Mouse (Mus musculus) midbrain, embryonic 11.5 days (tissue): ENCODE measurements around the gene Gpr174. TPM values are rescaled to one million over a fixed set of nuclear protein-coding genes. Genes with fewer than 3 reads are reported as not detected.

Experiments used
- ATAC-seq: fragments of 200-750 bp; cut with Nextera tagmentation; 2 replicates; pipeline ENCODE4 v1.8.0; 2017; ENCODE audit warnings: moderate TSS enrichment, moderate library complexity; ENCODE audit not compliant: low FRiP score
- DNase-seq: peaks from one replicate; pipeline ENCODE4 v3.0.0; 2015; ENCODE audit warnings: low spot score; ENCODE audit errors: missing footprints
- H3K27ac ChIP-seq: fragments of 300-500 bp; sonication (generic); 2 replicates; pipeline ENCODE4 v1.5.1; 2014; ENCODE audit warnings: low read depth, low read length
- H3K27me3 ChIP-seq: fragments of 300-500 bp; sonication (generic); 2 replicates; pipeline ENCODE4 v1.6.1; 2014; ENCODE audit warnings: mild to moderate bottlenecking, low read length, moderate library complexity, mixed read lengths; ENCODE audit not compliant: control insufficient read depth, insufficient read depth
- H3K36me3 ChIP-seq: fragments of 300-500 bp; sonication (generic); 2 replicates; pipeline ENCODE4 v1.6.1; 2014; ENCODE audit warnings: mild to moderate bottlenecking, low read length, moderate library complexity, mixed read lengths; ENCODE audit not compliant: control insufficient read depth, insufficient read depth
- H3K4me1 ChIP-seq: fragments of 300-500 bp; sonication (generic); 2 replicates; pipeline ENCODE4 v1.6.1; 2014; ENCODE audit warnings: low read length; ENCODE audit not compliant: control insufficient read depth, insufficient read depth
- H3K4me2 ChIP-seq: fragments of 300-500 bp; sonication (generic); 2 replicates; pipeline ENCODE4 v1.6.1; 2014; ENCODE audit warnings: mild to moderate bottlenecking, moderate library complexity
- H3K4me3 ChIP-seq: fragments of 300-500 bp; sonication (generic); 2 replicates; pipeline ENCODE4 v1.5.1; 2014; ENCODE audit warnings: low read depth, low read length
- H3K9ac ChIP-seq: fragments of 300-500 bp; sonication (generic); 2 replicates; pipeline ENCODE4 v1.6.1; 2014; ENCODE audit warnings: low read length
- H3K9me3 ChIP-seq: fragments of 300-500 bp; sonication (generic); 2 replicates; pipeline ENCODE4 v1.6.1; 2016; ENCODE audit warnings: low read length; ENCODE audit not compliant: control insufficient read depth
- WGBS: fragments of 180-500 bp; shearing (Covaris S2); extraction: QIAGEN DNeasy Blood & Tissue Kit; methylation state at CpG from one replicate; pipeline ENCODE4 v1.1.7; 2014; 5-methylcytosine and 5-hydroxymethylcytosine counted together
- polyA plus RNA-seq: library from polyadenylated mRNA; unstranded; fragments of >200 nt; fragmentation: Nextera tagmentation; extraction: Ambion mirVana; gene quantifications from 2 replicates; pipeline ENCODE4 v1.2.1, GENCODE M21; 2014

The Gpr174 gene
- polyA plus RNA-seq: 0.10 TPM in 1 of 2 replicates, not detected in the other

GRCm38 (mm10) chrX:107255486-107256227, at the start of gene Gpr174:
Gene Gpr174 (plus strand): TSS chrX:107255878.
- Histone ChIP-seq H3K4me2 (no peak within 1 kb of the TSS), H3K4me3 (no peak within 1 kb of the TSS), H3K36me3 (no peaks in the 10 kb centered on the region), H3K4me1 (no peaks in the 10 kb centered on the region), H3K9me3 (no peaks in the 10 kb centered on the region), H3K27ac (no peak within 1 kb of the TSS), H3K27me3 (no peaks in the 10 kb centered on the region; the same call in 1 of the 2 replicates), H3K9ac (no peak within 1 kb of the TSS)
- ATAC-seq (no peak), DNase-seq (no peak)
- 66% methylated on average over 2 of the region's 2 CpGs for WGBS

GRCm38 (mm10) chrX:107217577-107218090, 38.0 kb upstream of the Gpr174 start:
- DNase-seq (no peak), ATAC-seq (no peak)
- Histone ChIP-seq H3K9me3 (no peaks in the 10 kb centered on the region), H3K9ac (no peak overlapping the region), H3K4me3 (no peak overlapping the region), H3K27ac (no peak overlapping the region), H3K36me3 (no peaks in the 10 kb centered on the region), H3K4me2 (no peak overlapping the region), H3K4me1 (no peaks in the 10 kb centered on the region), H3K27me3 (no peaks in the 10 kb centered on the region)
- whole genome bisulfite sequencing: 85% methylated on average over 2 of the region's 2 CpGs

GRCm38 (mm10) chrX:107224846-107225245, 30.8 kb upstream of the Gpr174 start:
- 73% methylated on average over 1 of the region's 1 CpGs for WGBS
- H3K9me3 ChIP-seq: no peaks in the 10 kb centered on the region
- H3K27ac ChIP-seq: no peak overlapping the region
- H3K27me3 ChIP-seq: no peaks in the 10 kb centered on the region; the same call in 1 of the 2 replicates
- no peak overlapping the region for H3K9ac ChIP-seq
- H3K4me2 ChIP-seq: no peak overlapping the region
- no peak overlapping the region for H3K4me3 ChIP-seq
- no peak for DNase-seq
- no peaks in the 10 kb centered on the region for H3K4me1 ChIP-seq
- H3K36me3 ChIP-seq: no peaks in the 10 kb centered on the region
- no peak for ATAC-seq

GRCm38 (mm10) chrX:107231214-107231613, 24.5 kb upstream of the Gpr174 start:
- H3K9ac ChIP-seq: no peak overlapping the region
- H3K9me3 ChIP-seq: no peaks in the 10 kb centered on the region
- WGBS: 52% methylated on average over 1 of the region's 1 CpGs
- H3K4me3 ChIP-seq: no peak overlapping the region
- H3K36me3 ChIP-seq: no peaks in the 10 kb centered on the region
- H3K27me3 ChIP-seq: no peaks in the 10 kb centered on the region
- H3K27ac ChIP-seq: no peak overlapping the region
- ATAC-seq (no peak), DNase-seq (no peak)
- no peaks in the 10 kb centered on the region for H3K4me1 ChIP-seq
- H3K4me2 ChIP-seq: no peak overlapping the region

GRCm38 (mm10) chrX:107234655-107235054, 21.0 kb upstream of the Gpr174 start:
- no peak for ATAC-seq
- no peaks in the 10 kb centered on the region for H3K27me3 ChIP-seq

GRCm38 (mm10) chrX:107236461-107236860, 19.2 kb upstream of the Gpr174 start:
- H3K36me3 ChIP-seq: no peaks in the 10 kb centered on the region
- DNase-seq: no peak
- no peak overlapping the region for H3K27ac ChIP-seq
- H3K27me3 ChIP-seq: no peaks in the 10 kb centered on the region
- H3K4me3 ChIP-seq: no peak overlapping the region
- H3K9me3 ChIP-seq: no peaks in the 10 kb centered on the region
- H3K4me2 ChIP-seq: no peak overlapping the region
- H3K4me1 ChIP-seq: no peaks in the 10 kb centered on the region
- no peak overlapping the region for H3K9ac ChIP-seq
- ATAC-seq: no peak
- WGBS: 84% methylated on average over 1 of the region's 1 CpGs

More at GRCm38 (mm10) chrX:107234655-107235054, 21.0 kb upstream of the Gpr174 start:
- Histone ChIP-seq H3K9ac (no peak overlapping the region), H3K4me3 (no peak overlapping the region), H3K27ac (no peak overlapping the region), H3K9me3 (no peaks in the 10 kb centered on the region), H3K4me2 (no peak overlapping the region), H3K36me3 (no peaks in the 10 kb centered on the region), H3K4me1 (no peaks in the 10 kb centered on the region)
- no peak for DNase-seq

GRCm38 (mm10) chrX:107250390-107250789, 5.3 kb upstream of the Gpr174 start:
- Histone ChIP-seq H3K27me3 (no peaks in the 10 kb centered on the region; the same call in 1 of the 2 replicates), H3K4me3 (no peak overlapping the region), H3K9ac (no peak overlapping the region), H3K36me3 (no peaks in the 10 kb centered on the region), H3K4me1 (no peaks in the 10 kb centered on the region), H3K9me3 (no peaks in the 10 kb centered on the region), H3K4me2 (no peak overlapping the region), H3K27ac (no peak overlapping the region)
- no peak for DNase-seq
- ATAC-seq: no peak
- 84% methylated on average over 2 of the region's 2 CpGs for WGBS

- Histone ChIP-seq H3K4me2 (no peak overlapping the region), H3K4me3 (no peak overlapping the region), H3K9ac (no peak overlapping the region), H3K27me3 (no peaks in the 10 kb centered on the region), H3K9me3 (no peaks in the 10 kb centered on the region), H3K36me3 (no peaks in the 10 kb centered on the region), H3K27ac (no peak overlapping the region), H3K4me1 (no peaks in the 10 kb centered on the region)
- WGBS: 52% methylated on average over 1 of the region's 1 CpGs
- ATAC-seq: no peak
- no peak for DNase-seq
These were observed 8.9 kb downstream of the Gpr174 start for GRCm38 (mm10) chrX:107264619-107265018.

- no peak overlapping the region for H3K4me3 ChIP-seq
- no peak for ATAC-seq
- no peak overlapping the region for H3K4me2 ChIP-seq
- no peak overlapping the region for H3K9ac ChIP-seq
- H3K9me3 ChIP-seq: no peaks in the 10 kb centered on the region
- 61% methylated on average over 2 of the region's 2 CpGs for WGBS
- no peak overlapping the region for H3K27ac ChIP-seq
- H3K27me3 ChIP-seq: no peaks in the 10 kb centered on the region
- H3K4me1 ChIP-seq: no peaks in the 10 kb centered on the region
- no peaks in the 10 kb centered on the region for H3K36me3 ChIP-seq
- no peak for DNase-seq
These were observed 21.9 kb downstream of the Gpr174 start for GRCm38 (mm10) chrX:107277606-107278005.
